Mouse (Mus musculus) stomach, embryonic 15.5 days (tissue): ENCODE measurements around the gene Lpar2. TPM values are rescaled to one million over a fixed set of nuclear protein-coding genes. Genes with fewer than 3 reads are reported as not detected.

Experiments
- ATAC-seq: fragments of 200-750 bp; cut with Nextera tagmentation; 2 replicates; pipeline ENCODE4 v1.8.0; 2017; ENCODE audit warnings: low read depth, moderate number of reproducible peaks, moderate TSS enrichment; ENCODE audit not compliant: insufficient read depth, low FRiP score
- H3K27ac ChIP-seq: fragments of 300-500 bp; sonication (generic); 2 replicates; pipeline ENCODE4 v1.5.1; 2015; ENCODE audit warnings: mild to moderate bottlenecking, inconsistent platforms
- H3K27me3 ChIP-seq: fragments of 300-500 bp; sonication (generic); replicated peaks from 2 replicates; pipeline ENCODE4 v1.6.1; 2015; ENCODE audit warnings: inconsistent platforms
- H3K36me3 ChIP-seq: fragments of 300-500 bp; sonication (generic); 2 replicates; pipeline ENCODE4 v1.6.1; 2015; ENCODE audit warnings: inconsistent platforms
- H3K4me1 ChIP-seq: fragments of 300-500 bp; sonication (generic); 2 replicates; pipeline ENCODE4 v1.6.1; 2015; ENCODE audit warnings: inconsistent platforms
- H3K4me2 ChIP-seq: fragments of 300-500 bp; sonication (generic); 2 replicates; pipeline ENCODE4 v1.6.1; 2015; ENCODE audit warnings: mild to moderate bottlenecking, inconsistent platforms
- H3K4me3 ChIP-seq: fragments of 300-500 bp; sonication (generic); replicated peaks from 2 replicates; pipeline ENCODE4 v1.5.1; 2015; ENCODE audit warnings: inconsistent platforms
- H3K9ac ChIP-seq: fragments of 300-500 bp; sonication (generic); 2 replicates; pipeline ENCODE4 v1.6.1; 2015; ENCODE audit warnings: inconsistent platforms
- H3K9me3 ChIP-seq: fragments of 300-500 bp; sonication (generic); 2 replicates; pipeline ENCODE4 v1.6.1; 2016; ENCODE audit warnings: inconsistent platforms
- WGBS: fragments of 180-500 bp; shearing (Covaris S2); methylation state at CpG from one replicate; pipeline ENCODE4 v1.1.7; 2015; 5-methylcytosine and 5-hydroxymethylcytosine counted together
- polyA plus RNA-seq: library from polyadenylated mRNA; unstranded; fragments of >200 nt; fragmentation: Nextera tagmentation; extraction: Ambion mirVana; gene quantifications from 2 replicates; pipeline ENCODE4 v1.2.1, GENCODE M21; 2015

The Lpar2 gene
- polyA plus RNA-seq, 1 experiment from 2014 or later: 0.50 TPM

DNA sequence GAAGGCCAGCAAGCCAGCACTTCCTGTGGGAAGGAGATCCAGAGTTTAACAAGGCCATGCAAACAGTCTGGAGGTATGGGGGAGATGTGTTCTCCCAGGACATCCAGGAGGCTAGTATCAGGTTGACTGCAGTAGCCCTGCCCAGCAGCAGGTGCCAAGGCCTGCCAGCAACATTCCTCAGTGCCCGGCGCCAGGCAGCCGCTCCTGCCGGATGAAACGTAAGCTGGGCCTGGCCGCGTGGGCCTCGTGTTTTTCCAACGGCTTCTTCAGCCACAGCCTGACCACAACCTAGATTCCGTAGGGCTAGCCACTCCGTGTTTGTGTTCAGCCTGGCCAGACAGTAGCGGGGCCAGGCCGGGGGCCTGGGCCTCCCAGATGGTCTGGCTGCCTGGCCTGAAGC, 52.4 kb downstream of the Lpar2 start:
- no peaks in the 10 kb centered on the region for H3K36me3 ChIP-seq
- H3K27me3 ChIP-seq: peaks cover 14% of the 10 kb centered on the region
- ATAC-seq: no peak
- no peak overlapping the region for H3K27ac ChIP-seq
- H3K4me1 ChIP-seq: no peaks in the 10 kb centered on the region
- WGBS: 79% methylated on average over 13 of the region's 13 CpGs
- H3K9ac ChIP-seq: no peak overlapping the region
- H3K4me2 ChIP-seq: no peak overlapping the region
- H3K9me3 ChIP-seq: no peaks in the 10 kb centered on the region
- H3K4me3 ChIP-seq: no peak overlapping the region

DNA sequence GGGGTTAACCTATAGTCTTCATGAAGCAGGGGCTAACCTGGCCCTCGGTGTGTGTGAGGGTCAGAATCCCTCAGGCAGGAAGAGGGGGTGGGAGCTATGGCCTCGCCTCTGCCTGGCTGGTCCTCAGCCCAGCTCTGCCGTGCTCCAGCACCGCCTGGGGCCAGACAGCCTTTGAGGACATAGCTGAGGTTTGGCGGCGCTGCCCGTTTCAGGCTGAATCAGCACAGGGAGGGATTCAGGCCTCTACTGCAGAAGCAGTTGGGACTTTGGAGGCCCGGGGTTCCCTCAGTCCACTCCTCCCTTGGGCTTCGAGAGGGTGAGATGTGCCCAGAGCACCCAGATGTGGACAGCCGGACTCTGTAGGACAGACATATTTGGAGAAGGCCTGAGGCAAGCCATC, 53.9 kb downstream of the Lpar2 start:
- H3K27ac ChIP-seq: no peak overlapping the region
- no peak overlapping the region for H3K4me2 ChIP-seq
- H3K9ac ChIP-seq: no peak overlapping the region
- H3K4me3 ChIP-seq: no peak overlapping the region
- H3K27me3 ChIP-seq: peaks cover 28% of the 10 kb centered on the region
- no peaks in the 10 kb centered on the region for H3K9me3 ChIP-seq
- WGBS: 41% methylated on average over 10 of the region's 10 CpGs
- no peak for ATAC-seq
- H3K36me3 ChIP-seq: no peaks in the 10 kb centered on the region
- H3K4me1 ChIP-seq: peaks cover 4% of the 10 kb centered on the region; the same call in 1 of the 2 replicates

DNA sequence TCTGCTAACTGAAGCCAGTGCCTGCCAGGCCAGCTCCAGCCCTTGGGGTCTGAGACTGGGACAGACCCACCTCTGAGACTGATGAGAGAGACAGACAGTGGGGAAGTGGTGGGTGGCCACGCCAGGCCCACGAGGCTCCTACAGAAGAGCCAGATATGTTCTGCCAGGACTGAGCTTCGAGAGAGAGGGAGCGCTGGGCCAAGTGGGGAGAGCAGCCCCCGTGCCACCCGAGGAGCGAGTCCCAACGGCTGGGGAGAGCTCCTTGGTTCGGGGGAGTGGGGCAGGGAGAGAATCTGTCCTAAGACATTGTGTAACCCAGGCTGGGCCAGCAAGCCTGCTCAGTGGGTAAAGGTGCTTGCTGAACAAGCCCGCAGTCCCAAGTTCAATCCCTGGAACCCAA, 54.7 kb downstream of the Lpar2 start:
- Histone ChIP-seq H3K4me3 (no peak overlapping the region), H3K4me2 (no peak overlapping the region), H3K36me3 (no peaks in the 10 kb centered on the region), H3K4me1 (peaks cover 12% of the 10 kb centered on the region), H3K9ac (no peak overlapping the region), H3K9me3 (no peaks in the 10 kb centered on the region), H3K27ac (no peak overlapping the region), H3K27me3 (peaks cover 37% of the 10 kb centered on the region)
- WGBS: 72% methylated on average over 10 of the region's 10 CpGs
- ATAC-seq: no peak

DNA sequence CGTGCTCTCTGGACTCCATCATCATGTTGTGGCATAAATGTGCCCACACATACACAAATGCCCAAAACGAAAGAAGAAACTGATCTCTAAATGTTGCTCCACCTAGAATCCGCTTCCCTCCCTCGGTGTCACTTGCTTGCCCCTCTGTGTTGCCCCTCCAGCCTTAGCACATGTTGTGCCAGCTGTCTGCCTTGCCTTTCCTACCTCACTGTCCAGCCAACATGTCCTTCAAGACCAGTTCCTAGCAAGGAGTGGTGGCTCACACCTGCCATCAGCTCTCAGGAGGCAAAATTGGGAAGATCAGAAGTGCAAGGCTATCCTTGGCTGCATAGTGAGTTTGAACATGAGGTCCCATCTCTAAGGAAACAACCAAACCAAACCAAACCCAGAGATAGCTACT, 55.2 kb downstream of the Lpar2 start:
- peaks cover 41% of the 10 kb centered on the region for H3K27me3 ChIP-seq
- no peaks in the 10 kb centered on the region for H3K36me3 ChIP-seq
- no peak overlapping the region for H3K4me3 ChIP-seq
- ATAC-seq: no peak
- whole genome bisulfite sequencing: 88% methylated on average over 4 of the region's 4 CpGs
- no peak overlapping the region for H3K27ac ChIP-seq
- no peak overlapping the region for H3K4me2 ChIP-seq
- H3K9me3 ChIP-seq: no peaks in the 10 kb centered on the region
- peaks cover 15% of the 10 kb centered on the region for H3K4me1 ChIP-seq
- no peak overlapping the region for H3K9ac ChIP-seq

DNA sequence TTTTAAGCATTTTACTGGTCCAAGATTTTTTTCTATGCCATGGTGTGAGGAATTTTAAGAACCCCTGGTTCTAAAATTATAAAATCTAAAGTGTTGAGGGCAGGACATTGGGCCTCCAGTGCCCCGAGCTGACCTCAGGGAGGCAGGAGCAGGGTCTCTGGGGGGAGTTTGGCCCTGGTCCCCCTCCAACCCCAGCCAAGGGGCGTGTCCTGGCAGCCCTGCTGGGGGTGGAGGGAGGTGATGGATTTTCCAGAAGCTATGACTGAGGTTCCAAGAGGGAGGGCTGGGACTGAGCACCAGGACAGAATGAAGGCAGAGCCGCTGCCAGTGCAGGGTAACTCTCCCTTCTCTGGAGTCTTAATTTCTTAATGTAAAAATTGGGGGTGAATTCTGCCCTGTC, 55.8 kb downstream of the Lpar2 start:
- Histone ChIP-seq H3K9ac (no peak overlapping the region), H3K36me3 (no peaks in the 10 kb centered on the region), H3K27ac (no peak overlapping the region), H3K4me2 (no peak overlapping the region), H3K4me3 (no peak overlapping the region), H3K9me3 (no peaks in the 10 kb centered on the region), H3K27me3 (peaks cover 47% of the 10 kb centered on the region), H3K4me1 (peaks cover 20% of the 10 kb centered on the region)
- ATAC-seq: no peak
- 48% methylated on average over 3 of the region's 3 CpGs for WGBS

DNA sequence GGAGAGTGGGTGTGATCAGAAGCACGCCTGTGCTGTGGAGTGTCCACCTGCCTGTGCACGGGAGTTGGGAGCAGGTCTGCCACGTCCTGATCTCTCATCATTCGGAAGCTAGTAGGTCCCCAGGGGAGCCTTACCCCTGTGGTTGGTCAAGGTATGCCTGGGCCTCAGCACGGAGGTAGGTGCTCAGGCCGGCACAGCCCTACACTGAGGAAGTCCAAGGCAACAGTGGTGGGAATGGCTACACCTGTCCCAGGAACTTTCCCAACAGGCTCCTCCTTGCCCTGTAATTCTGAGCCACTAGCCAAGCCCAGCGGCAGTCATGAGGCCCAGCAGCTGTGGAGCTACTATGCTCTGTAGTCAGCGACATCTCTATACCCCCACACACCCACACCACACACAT, 57.4 kb downstream of the Lpar2 start:
- no peak overlapping the region for H3K4me3 ChIP-seq
- 51% methylated on average over 8 of the region's 8 CpGs for WGBS
- H3K27me3 ChIP-seq: peaks cover 64% of the 10 kb centered on the region
- H3K36me3 ChIP-seq: no peaks in the 10 kb centered on the region
- H3K9ac ChIP-seq: no peak overlapping the region
- no peak overlapping the region for H3K27ac ChIP-seq
- ATAC-seq: peak; percentile 60; the same call in 1 of the 2 replicates
- H3K4me2 ChIP-seq: no peak overlapping the region
- no peaks in the 10 kb centered on the region for H3K9me3 ChIP-seq
- H3K4me1 ChIP-seq: peaks cover 20% of the 10 kb centered on the region

Other genes with a start within 250 kb of the Lpar2 start
- gene Zfp868, start 196.9 kb upstream of the Lpar2 start, polyA plus RNA-seq: 19.1 and 19.2 TPM in 2 replicates
- 1.5 and 1.7 TPM in 2 replicates for gene Zfp964, start 167.9 kb upstream of the Lpar2 start, polyA plus RNA-seq
- 24.3 and 28.5 TPM in 2 replicates for gene Zfp869, start 111.7 kb upstream of the Lpar2 start, polyA plus RNA-seq
- 5.8 and 6.3 TPM in 2 replicates for gene Zfp963, start 72.5 kb upstream of the Lpar2 start, polyA plus RNA-seq
- gene Gm20422, start 47.5 kb upstream of the Lpar2 start, polyA plus RNA-seq: 0.15 and 0.39 TPM in 2 replicates
- gene Atp13a1, start 31.3 kb upstream of the Lpar2 start, polyA plus RNA-seq: 48.0 and 53.9 TPM in 2 replicates
- 24.7 and 25.4 TPM in 2 replicates for gene Zfp866, start 31.3 kb upstream of the Lpar2 start, polyA plus RNA-seq
- gene Gmip, start 13.8 kb upstream of the Lpar2 start, polyA plus RNA-seq: 8.7 and 10.1 TPM in 2 replicates
- 4.4 and 5.9 TPM in 2 replicates for gene Pbx4, start 10.1 kb downstream of the Lpar2 start, polyA plus RNA-seq
- gene Cilp2, start 65.3 kb downstream of the Lpar2 start, polyA plus RNA-seq: 0.83 and 0.95 TPM in 2 replicates
- gene Tssk6, start 79.8 kb downstream of the Lpar2 start, polyA plus RNA-seq: 3.1 and 3.9 TPM in 2 replicates
- gene Ndufa13, start 80.1 kb downstream of the Lpar2 start, polyA plus RNA-seq: 183 and 190 TPM in 2 replicates
- 2.8 and 4.1 TPM in 2 replicates for gene Yjefn3, start 80.3 kb downstream of the Lpar2 start, polyA plus RNA-seq
- gene Gatad2a, start 174.0 kb downstream of the Lpar2 start, polyA plus RNA-seq: 56.0 and 56.8 TPM in 2 replicates
- 44.7 and 47.9 TPM in 2 replicates for gene Mau2, start 220.3 kb downstream of the Lpar2 start, polyA plus RNA-seq
- 37.3 and 42.0 TPM in 2 replicates for gene Sugp1, start 220.4 kb downstream of the Lpar2 start, polyA plus RNA-seq